Mouse (Mus musculus) G1E (cell line): ENCODE data around the gene Ints13. TPM values are rescaled to one million over a fixed set of nuclear protein-coding genes. Genes with fewer than 3 reads are reported as not detected.

Source experiments
- ATAC-seq: 2 replicates; pipeline ENCODE4 v1.8.0; 2016; ENCODE audit warnings: mild to moderate bottlenecking; ENCODE audit not compliant: insufficient number of reproducible peaks, poor library complexity, low FRiP score, severe bottlenecking; ENCODE audit errors: extremely low read depth
- DNase-seq: peaks from one replicate; pipeline ENCODE4 v3.0.0; 2012; ENCODE audit warnings: low spot score
- H3K27me3 ChIP-seq: 2 replicates; pipeline ENCODE4 v1.6.1; 2012; ENCODE audit warnings: mild to moderate bottlenecking, low read length, inconsistent platforms; ENCODE audit not compliant: insufficient read depth
- H3K36me3 ChIP-seq: replicated peaks from 2 replicates; pipeline ENCODE3; 2012; ENCODE audit warnings: mild to moderate bottlenecking, inconsistent platforms
- H3K4me1 ChIP-seq: 2 replicates; pipeline ENCODE4 v1.6.1; 2012; ENCODE audit warnings: low read depth, low read length, inconsistent platforms, mixed read lengths; ENCODE audit not compliant: insufficient read depth
- H3K4me3 ChIP-seq: 2 replicates; pipeline ENCODE4 v1.5.1; 2012; ENCODE audit warnings: low read depth, mild to moderate bottlenecking, inconsistent platforms, low read length, moderate library complexity, mixed read lengths
- H3K9me3 ChIP-seq: replicated peaks from 2 replicates; pipeline ENCODE4 v1.6.1; 2012; ENCODE audit warnings: inconsistent platforms
- CTCF ChIP-seq: IDR thresholded peaks from 2 replicates; pipeline ENCODE4 v1.5.1; 2012; ENCODE audit warnings: low read depth, low read length, inconsistent platforms, mixed read lengths
- GATA1 ChIP-seq: IDR thresholded peaks from 2 replicates; pipeline ENCODE4 v1.6.1; 2012; ENCODE audit warnings: borderline replicate concordance, low read length, inconsistent platforms, mixed read lengths
- GATA2 ChIP-seq: IDR thresholded peaks from 2 replicates; pipeline ENCODE4 v1.6.1; 2012; ENCODE audit warnings: low read depth, low read length, inconsistent platforms, borderline replicate concordance
- POLR2AphosphoS5 ChIP-seq: IDR thresholded peaks from 2 replicates; pipeline ENCODE4 v1.6.1; 2012; ENCODE audit warnings: low read depth, low read length, inconsistent platforms; ENCODE audit not compliant: insufficient replicate concordance
- TAL1 ChIP-seq: conservative IDR thresholded peaks from 2 replicates; pipeline ENCODE4 v1.6.1; 2012; ENCODE audit warnings: low read depth, low read length, inconsistent platforms, mixed read lengths
- polyA plus RNA-seq: library from polyadenylated mRNA; stranded (reverse); fragments of >175 nt; gene quantifications from 2 replicates; pipeline ENCODE4 v1.2.3, GENCODE M21; 2012
- total RNA-seq, 2 experiments: library from RNA; stranded (forward) in 1 of 2; stranded (reverse) in 1 of 2; fragments of 200-1000 nt in 1 of 2; fragments of >200 nt in 1 of 2; fragmentation: Nextera tagmentation in 1 of 2; gene quantifications; 2 replicates each; pipeline ENCODE4 v1.2.3; 2014 to 2017

Gene Ints13
- total RNA-seq (2014; fragmentation: Nextera tagmentation): 69.5 and 117 TPM in 2 replicates
- 122 and 137 TPM in 2 replicates for total RNA-seq (2017)
- polyA plus RNA-seq: 16.4 and 24.4 TPM in 2 replicates

- no peaks in the 10 kb centered on the region for H3K9me3 ChIP-seq
- no peaks in the 10 kb centered on the region for H3K27me3 ChIP-seq
- ATAC-seq (peak; percentile 73), DNase-seq (peak; percentile 90)
- H3K4me3 ChIP-seq: peak within 1 kb of the TSS; percentile 99
- H3K4me1 ChIP-seq: peaks cover 29% of the 10 kb centered on the region
- TF ChIP-seq POLR2AphosphoS5 (no peak; the same call in 1 of the 2 replicates), GATA2 (no peak), GATA1 (no peak), TAL1 (no peak), CTCF (no peak)
- peaks cover 22% of the 10 kb centered on the region for H3K36me3 ChIP-seq
These were observed at the start of gene Ints13 for GRCm38 (mm10) chr6:146577310-146578109. Ints13 (minus strand) TSS chr6:146577835.

GRCm38 (mm10) chr6:146616670-146617069 is 39.0 kb upstream of the Ints13 start:
- no peaks in the 10 kb centered on the region for H3K4me1 ChIP-seq
- no peaks in the 10 kb centered on the region for H3K9me3 ChIP-seq
- H3K4me3 ChIP-seq: no peak overlapping the region
- H3K27me3 ChIP-seq: no peaks in the 10 kb centered on the region
- DNase-seq (no peak), ATAC-seq (no peak)
- peaks cover 95% of the 10 kb centered on the region for H3K36me3 ChIP-seq
- TF ChIP-seq GATA2: no peak
- TF ChIP-seq TAL1: no peak
- no peak for TF ChIP-seq POLR2AphosphoS5
- TF ChIP-seq CTCF: no peak
- no peak for TF ChIP-seq GATA1

GRCm38 (mm10) chr6:146615891-146616290 is 38.3 kb upstream of the Ints13 start:
- Histone ChIP-seq H3K9me3 (no peaks in the 10 kb centered on the region), H3K4me1 (no peaks in the 10 kb centered on the region), H3K36me3 (peaks cover 92% of the 10 kb centered on the region), H3K27me3 (no peaks in the 10 kb centered on the region), H3K4me3 (no peak overlapping the region)
- no peak for TF ChIP-seq POLR2AphosphoS5
- no peak for TF ChIP-seq GATA2
- TF ChIP-seq GATA1: no peak
- no peak for TF ChIP-seq TAL1
- TF ChIP-seq CTCF: no peak
- no peak for ATAC-seq
- no peak for DNase-seq

GRCm38 (mm10) chr6:146614541-146614940 is 36.9 kb upstream of the Ints13 start:
- Histone ChIP-seq H3K27me3 (no peaks in the 10 kb centered on the region), H3K9me3 (no peaks in the 10 kb centered on the region), H3K4me1 (no peaks in the 10 kb centered on the region), H3K4me3 (no peak overlapping the region), H3K36me3 (peaks cover 93% of the 10 kb centered on the region)
- TF ChIP-seq GATA1 (no peak), TAL1 (no peak), POLR2AphosphoS5 (no peak), GATA2 (no peak), CTCF (no peak)
- ATAC-seq (no peak), DNase-seq (no peak)

DNA sequence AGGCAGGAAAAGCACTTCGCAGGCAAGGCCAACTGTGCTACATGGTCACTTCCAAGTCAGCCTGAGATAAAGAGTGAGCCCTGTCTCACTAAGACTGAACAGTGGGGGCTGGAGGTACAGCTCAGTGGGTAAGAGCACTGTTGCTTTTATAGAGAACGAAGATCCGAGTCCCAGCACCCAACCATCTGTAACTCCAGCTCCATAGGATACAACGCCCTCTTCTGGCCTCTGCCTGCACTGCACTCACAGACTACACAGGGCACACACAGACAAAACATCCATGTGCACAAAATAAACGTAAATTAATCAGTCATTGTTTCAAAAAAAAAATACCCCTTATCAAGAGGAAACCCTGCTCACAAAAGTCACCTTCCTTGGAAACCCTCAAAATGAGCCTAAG is 36.3 kb upstream of the Ints13 start:
- no peak for ATAC-seq
- H3K9me3 ChIP-seq: no peaks in the 10 kb centered on the region
- H3K36me3 ChIP-seq: peaks cover 95% of the 10 kb centered on the region
- no peak for DNase-seq
- no peak overlapping the region for H3K4me3 ChIP-seq
- TF ChIP-seq CTCF (0 out of 2 replicates have a peak, but pooled peaks have one; percentile 5), TAL1 (no peak)
- no peaks in the 10 kb centered on the region for H3K27me3 ChIP-seq
- no peaks in the 10 kb centered on the region for H3K4me1 ChIP-seq

GRCm38 (mm10) chr6:146612736-146613135 is 35.1 kb upstream of the Ints13 start:
- ATAC-seq (no peak), DNase-seq (no peak)
- no peak for TF ChIP-seq GATA1
- no peak for TF ChIP-seq CTCF
- TF ChIP-seq TAL1: no peak
- no peak for TF ChIP-seq GATA2
- no peak for TF ChIP-seq POLR2AphosphoS5
- no peaks in the 10 kb centered on the region for H3K9me3 ChIP-seq
- H3K27me3 ChIP-seq: no peaks in the 10 kb centered on the region
- no peak overlapping the region for H3K4me3 ChIP-seq
- no peaks in the 10 kb centered on the region for H3K4me1 ChIP-seq
- peaks cover 95% of the 10 kb centered on the region for H3K36me3 ChIP-seq
